Mouse (Mus musculus) CH12.LX (cell line): ENCODE results near the gene Tlr13. TPM values are rescaled to one million over a fixed set of nuclear protein-coding genes. Genes with fewer than 3 reads are reported as not detected.
"Not testable (repeated sequence)": the region's sequence is repeated elsewhere in the genome, so short reads cannot be mapped to it uniquely, and the experiment has no call there.

ENCODE experiments used
- DNase-seq: peaks from one replicate; pipeline ENCODE4 v3.0.0-alpha.2; 2013; ENCODE audit errors: extremely low read depth
- H3K27ac ChIP-seq: 2 replicates; pipeline ENCODE4 v1.5.1; 2012; ENCODE audit warnings: low read depth, mild to moderate bottlenecking, control low read depth, moderate library complexity; ENCODE audit not compliant: insufficient read depth
- H3K27me3 ChIP-seq: replicated peaks from 2 replicates; pipeline ENCODE3; 2012; ENCODE audit warnings: inconsistent platforms
- H3K36me3 ChIP-seq, 2 experiments: replicated peaks in 1 of 2; 2 replicates each; pipeline versions ENCODE3 to v1.6.1; 2012; ENCODE audit warnings: inconsistent platforms in 1 of 2, low read length in 1 of 2, mild to moderate bottlenecking in 1 of 2, mixed read lengths in 1 of 2, moderate library complexity in 1 of 2; ENCODE audit not compliant: control insufficient read depth in 1 of 2, insufficient read depth in 1 of 2
- H3K4me1 ChIP-seq, 2 experiments: 2 replicates each; pipeline ENCODE4 v1.6.1; 2012; ENCODE audit warnings: inconsistent platforms in 1 of 2, moderate library complexity in 1 of 2; ENCODE audit not compliant: insufficient read depth in 2 of 2, control insufficient read depth in 1 of 2
- H3K4me2 ChIP-seq: 2 replicates; pipeline ENCODE4 v1.6.1; 2012; ENCODE audit warnings: low read depth, mild to moderate bottlenecking, control low read depth; ENCODE audit not compliant: poor library complexity, insufficient read depth, severe bottlenecking
- H3K4me3 ChIP-seq, 3 experiments: fragments of 150-350 bp in 1 of 3; sonication (generic) in 1 of 3; replicated peaks in 1 of 3; 2 replicates each; pipeline versions ENCODE3 to v1.5.1; 2011 to 2012; ENCODE audit warnings: low read depth in 2 of 3, low read length in 2 of 3, mild to moderate bottlenecking in 2 of 3, moderate library complexity in 2 of 3, control low read depth in 1 of 3, improper control_type of control experiment in 1 of 3, inconsistent platforms in 1 of 3, mixed read lengths in 1 of 3; ENCODE audit not compliant: poor library complexity in 1 of 3
- H3K79me2 ChIP-seq: replicated peaks from 2 replicates; pipeline ENCODE4 v1.6.1; 2012; ENCODE audit warnings: mild to moderate bottlenecking, moderate library complexity; ENCODE audit not compliant: control insufficient read depth, poor library complexity, insufficient read depth, severe bottlenecking; ENCODE audit errors: extremely low read depth
- H3K9ac ChIP-seq: 2 replicates; pipeline ENCODE4 v1.6.1; 2012; ENCODE audit warnings: low read depth, mild to moderate bottlenecking, control low read depth, moderate library complexity; ENCODE audit not compliant: insufficient read depth
- H3K9me3 ChIP-seq: replicated peaks from 2 replicates; pipeline ENCODE3; 2012; ENCODE audit warnings: low read length, inconsistent platforms, mixed read lengths
- CTCF ChIP-seq, 2 experiments: IDR thresholded peaks in 1 of 2; conservative IDR thresholded peaks in 1 of 2; 2 replicates each; pipeline ENCODE4 v1.5.1; 2011 to 2012; ENCODE audit warnings: low read depth in 2 of 2, low read length in 2 of 2, improper control_type of control experiment in 1 of 2, inconsistent platforms in 1 of 2, mild to moderate bottlenecking in 1 of 2, moderate library complexity in 1 of 2
- E2F4 ChIP-seq: IDR thresholded peaks from 2 replicates; pipeline ENCODE4 v1.6.1; 2011; ENCODE audit warnings: low read depth, low read length, improper control_type of control experiment; ENCODE audit not compliant: insufficient replicate concordance
- EP300 ChIP-seq: IDR thresholded peaks from 2 replicates; pipeline ENCODE4 v1.6.1; 2011; ENCODE audit warnings: low read length, improper control_type of control experiment
- ETS1 ChIP-seq: conservative IDR thresholded peaks from 2 replicates; pipeline ENCODE4 v1.6.1; 2012; ENCODE audit warnings: low read depth, mild to moderate bottlenecking, inconsistent platforms, low read length, improper control_type of control experiment, moderate library complexity
- JUN ChIP-seq: IDR thresholded peaks from 2 replicates; pipeline ENCODE4 v1.6.1; 2011; ENCODE audit warnings: low read depth, mild to moderate bottlenecking, low read length, improper control_type of control experiment, moderate library complexity; ENCODE audit not compliant: insufficient read depth
- JUND ChIP-seq: conservative IDR thresholded peaks from 2 replicates; pipeline ENCODE4 v1.6.1; 2011; ENCODE audit warnings: low read depth, low read length, improper control_type of control experiment
- MEF2A ChIP-seq: IDR thresholded peaks from 2 replicates; pipeline ENCODE4 v1.6.1; 2014; ENCODE audit warnings: low read depth, mild to moderate bottlenecking, inconsistent platforms, low read length, improper control_type of control experiment, borderline replicate concordance
- POLR2A ChIP-seq: IDR thresholded peaks from 2 replicates; pipeline ENCODE4 v1.6.1; 2011; ENCODE audit warnings: low read depth, mild to moderate bottlenecking, improper control_type of control experiment, low read length
- TBP ChIP-seq: conservative IDR thresholded peaks from 2 replicates; pipeline ENCODE4 v1.6.1; 2011; ENCODE audit warnings: low read depth, low read length, improper control_type of control experiment
- USF2 ChIP-seq: conservative IDR thresholded peaks from 2 replicates; pipeline ENCODE4 v1.6.1; 2011; ENCODE audit warnings: low read depth, low read length, improper control_type of control experiment
- dilution Hi-C: fragments of 300-500 bp; cut with MboI; formaldehyde crosslinking; loops from 2 replicates; pipeline ENCODE4 v1.14.3; 2020; ENCODE audit warnings: low sequenced_read_pairs; ENCODE audit not compliant: extremely low pct_unique_long_range_greater_than_20kb, extremely low pct_ligation_motif_present
- in situ Hi-C: fragments of 300-500 bp; cut with MboI; formaldehyde crosslinking; loops from 3 replicates; pipeline ENCODE4 v1.14.3; 2019; ENCODE audit warnings: low sequenced_read_pairs, low pct_ligation_motif_present, low pct_unique_long_range_greater_than_20kb, mixed read lengths
- polyA plus RNA-seq: library from polyadenylated mRNA; unstranded; fragments of >175 nt; gene quantifications from 2 replicates; pipeline ENCODE4 v1.2.1, GENCODE M21; 2012; ENCODE audit warnings: low read depth; ENCODE audit not compliant: insufficient read length
- total RNA-seq, 2 experiments: library from RNA; depleted of rRNA; stranded (reverse); fragments of 300-350 nt in 1 of 2; fragments of >200 nt in 1 of 2; gene quantifications; 2 replicates each; pipeline ENCODE4 v1.2.3; 2012 to 2014

Tlr13 gene
- total and polyA plus RNA-seq, 3 experiments: not detected

GRCm38 (mm10) chrX:106190091-106190490 lies 47.1 kb downstream of the Tlr13 start:
- dilution Hi-C loops (no loop called here), in situ Hi-C loops (no loop called here)
- Histone ChIP-seq H3K36me3 (peaks cover 13 to 20% of the 10 kb centered on the region in 2 experiments), H3K9ac (peak overlapping the region; percentile 5), H3K4me2 (peak overlapping the region; percentile 68), H3K4me3 (peak overlapping the region in 2 of 3 experiments; percentile 69 to 98), H3K79me2 (peaks cover 60% of the 10 kb centered on the region), H3K9me3 (no peaks in the 10 kb centered on the region), H3K4me1 (peaks cover 0 to 15% of the 10 kb centered on the region in 2 experiments; a peak in 2 of 4 replicates), H3K27ac (no peak overlapping the region), H3K27me3 (no peaks in the 10 kb centered on the region)
- DNase-seq: no peak
- TF ChIP-seq ETS1 (no peak), JUND (no peak), USF2 (no peak), POLR2A (no peak), CTCF (conservative IDR thresholded peaks at IDR 0.05 in 1 of 2, IDR thresholded peaks at IDR 0.05 in 1 of 2; ENCODE audit: low read depth in 2 of 2, low read length in 2 of 2) (no peak), JUN (no peak)

- dilution Hi-C loops, H3K27ac ChIP-seq, DNase-seq, H3K9ac ChIP-seq, in situ Hi-C loops, H3K4me2 ChIP-seq, H3K9me3 ChIP-seq, H3K27me3 ChIP-seq, H3K4me3 ChIP-seq: not testable (repeated sequence)
- H3K4me1 ChIP-seq: peaks cover 0 to 23% of the 10 kb centered on the region in 2 experiments; a peak in 2 of 4 replicates
- peaks cover 34 to 52% of the 10 kb centered on the region in 2 experiments for H3K36me3 ChIP-seq
- H3K79me2 ChIP-seq: peaks cover 46% of the 10 kb centered on the region
These were observed 51.4 kb downstream of the Tlr13 start for GRCm38 (mm10) chrX:106194361-106194760.

DNA sequence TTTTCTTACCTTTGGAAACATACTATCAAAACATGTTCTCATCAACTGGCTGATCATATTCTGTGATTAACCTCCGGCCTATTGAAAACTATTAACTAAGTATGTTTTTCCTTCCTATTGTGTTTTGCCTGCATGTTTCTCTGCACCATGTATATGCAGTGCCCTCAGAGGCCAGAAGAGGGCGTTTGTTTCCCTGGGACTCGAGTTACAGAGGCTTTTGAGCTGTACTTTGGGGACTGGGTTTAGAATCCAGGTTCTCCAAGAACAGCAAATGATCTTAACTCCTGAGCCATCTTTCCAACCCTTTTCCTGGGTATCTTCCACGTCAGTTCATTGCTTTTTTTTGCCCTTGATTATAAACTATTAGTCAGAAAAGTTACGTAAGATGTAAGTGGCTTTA lies 54.3 kb downstream of the Tlr13 start:
- H3K4me1 ChIP-seq: peaks cover 0 to 15% of the 10 kb centered on the region in 2 experiments; a peak in 2 of 4 replicates
- TF ChIP-seq TBP (no peak), MEF2A (no peak), EP300 (no peak), E2F4 (no peak), CTCF (conservative IDR thresholded peaks at IDR 0.05 in 1 of 2, IDR thresholded peaks at IDR 0.05 in 1 of 2; ENCODE audit: low read depth in 2 of 2, low read length in 2 of 2) (peak; percentile 31 to 34; a peak in 3 of 4 replicates)
- TF ChIP-seq, all 38 proteins: peak for 1
- in situ Hi-C loops (no loop called here), dilution Hi-C loops (no loop called here)
- no peaks in the 10 kb centered on the region for H3K9me3 ChIP-seq
- H3K36me3 ChIP-seq: peaks cover 55 to 73% of the 10 kb centered on the region in 2 experiments
- H3K4me2 ChIP-seq: no peak overlapping the region
- no peaks in the 10 kb centered on the region for H3K27me3 ChIP-seq
- peak; percentile 29 for DNase-seq
- peaks cover 19% of the 10 kb centered on the region for H3K79me2 ChIP-seq
- H3K9ac ChIP-seq: no peak overlapping the region
- no peak overlapping the region for H3K27ac ChIP-seq
- H3K4me3 ChIP-seq: no peak overlapping the region
